Mouse (Mus musculus) ovary, postnatal 36 days (tissue): ENCODE measurements around the gene Adam11.
"Not testable (repeated sequence)": the region's sequence is repeated elsewhere in the genome, so short reads cannot be mapped to it uniquely, and the experiment has no call there.

ENCODE experiments used
- DNase-seq: peaks from one replicate; pipeline ENCODE4 v3.0.0; 2022; ENCODE audit warnings: low spot score, mixed read lengths

The Adam11 gene

DNA sequence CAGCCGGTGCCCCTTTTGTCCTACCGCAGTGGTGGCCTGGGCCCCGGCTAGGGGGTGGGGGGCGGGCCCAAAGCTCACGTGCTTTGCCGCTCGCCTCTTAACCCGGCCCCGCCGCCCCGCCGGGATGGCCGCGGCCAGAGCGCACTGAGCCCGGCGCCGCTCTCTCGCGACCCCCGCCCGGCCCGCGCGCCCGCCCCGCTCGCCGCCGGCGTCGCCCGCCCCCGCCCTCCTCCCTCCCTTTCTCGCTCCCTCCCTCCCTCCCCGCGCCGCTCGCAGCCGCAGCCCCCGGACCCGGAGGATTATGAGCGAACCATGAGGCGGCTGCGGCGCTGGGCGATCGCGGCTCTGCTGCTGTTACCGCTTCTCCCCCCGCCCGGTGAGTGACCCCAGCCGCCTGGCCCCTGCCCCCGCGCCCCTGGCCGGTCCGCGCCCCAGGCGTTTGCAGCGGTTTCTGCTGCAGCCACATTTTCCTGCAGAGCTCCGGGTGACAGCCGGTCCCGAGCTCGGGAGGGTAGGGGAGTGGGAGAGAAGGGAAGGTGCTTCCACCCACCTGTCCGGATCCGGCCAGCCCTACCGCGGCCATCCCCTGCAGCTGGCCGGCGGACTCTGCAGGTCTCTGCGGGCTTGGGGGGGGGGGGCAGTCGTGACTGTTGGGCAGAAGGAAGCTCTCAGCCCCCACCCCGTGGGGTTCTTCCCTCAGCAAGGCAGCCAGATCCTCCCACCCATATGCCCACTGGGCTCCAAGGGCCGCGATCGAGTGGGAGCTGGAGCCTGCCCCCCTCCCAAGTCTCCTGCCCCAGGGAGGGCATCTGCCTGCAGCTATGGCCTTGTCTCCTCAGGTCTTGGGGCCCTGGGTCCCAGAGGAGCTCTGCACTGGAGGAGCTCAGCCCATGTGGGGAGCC lies at the start of gene Adam11:
TSS of gene Adam11 (plus strand) at position 131 of the 902 bp plus-strand sequence.
- no peak for DNase-seq

DNA sequence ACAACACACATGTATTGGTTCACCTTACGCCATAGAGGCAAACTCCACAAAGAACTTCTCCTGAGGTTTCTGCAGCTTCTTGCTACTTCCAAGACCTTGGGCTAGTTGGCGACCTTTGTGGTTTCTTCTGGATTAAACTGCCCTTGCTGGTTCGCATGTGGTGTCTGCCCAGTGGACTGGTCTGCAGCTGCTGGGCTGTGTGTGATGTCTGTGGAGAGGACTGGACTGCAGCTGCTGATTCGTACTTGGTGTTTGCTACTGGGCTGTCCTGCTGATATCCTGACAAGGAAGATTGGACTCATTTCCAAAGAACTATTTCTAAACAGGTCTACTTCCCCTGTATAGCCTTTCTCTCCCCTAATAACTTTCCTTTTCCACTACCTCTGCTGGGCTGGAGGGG lies 48.8 kb upstream of the Adam11 start:
- DNase-seq, result no peak

- not testable (repeated sequence) for DNase-seq
Measured at GRCm38 (mm10) chr11:102714578-102714977, 46.7 kb upstream of the Adam11 start.

- no peak for DNase-seq
Measured at GRCm38 (mm10) chr11:102716135-102716534, 45.1 kb upstream of the Adam11 start.

DNA sequence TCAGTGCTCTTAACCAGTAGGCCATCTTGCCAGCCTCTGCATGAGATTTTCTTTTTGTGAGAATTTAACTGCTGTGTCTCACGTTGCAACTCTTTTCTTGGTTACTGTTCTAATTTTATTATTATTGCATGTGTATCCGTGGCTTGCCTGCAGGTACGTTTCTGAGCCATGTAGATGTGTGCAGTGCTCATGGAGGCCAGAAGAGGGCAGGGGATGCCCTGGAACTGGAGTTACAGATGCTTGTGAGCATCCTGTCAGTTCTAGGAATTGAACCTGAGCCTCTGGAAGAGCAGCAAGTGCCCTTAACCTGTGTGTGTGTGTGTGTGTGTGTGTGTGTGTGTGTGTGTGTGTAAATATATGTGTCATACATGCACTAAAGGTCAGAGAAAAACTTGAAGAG lies 35.7 kb upstream of the Adam11 start:
- DNase-seq, result no peak

DNA sequence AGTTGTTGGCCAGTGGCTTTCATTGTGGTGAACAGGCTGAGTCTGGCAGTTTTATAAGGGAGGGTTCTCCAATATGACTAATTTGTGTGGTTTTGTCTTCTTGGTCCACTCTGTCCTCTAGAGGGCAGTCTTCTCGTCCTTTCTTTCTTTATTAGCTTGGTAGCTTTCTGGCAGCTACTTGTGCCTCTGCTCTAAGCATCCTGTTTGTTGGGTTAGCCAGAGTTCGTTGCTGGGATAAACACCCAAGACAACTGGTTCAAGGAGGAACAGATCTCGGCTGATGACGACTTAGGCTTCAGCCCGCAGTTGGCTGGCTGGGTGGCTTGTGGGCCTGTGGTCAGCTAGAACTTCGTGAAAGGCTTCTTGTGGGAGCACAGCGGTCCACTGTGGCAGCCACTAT lies 32.6 kb upstream of the Adam11 start:
- DNase-seq, result no peak

DNA sequence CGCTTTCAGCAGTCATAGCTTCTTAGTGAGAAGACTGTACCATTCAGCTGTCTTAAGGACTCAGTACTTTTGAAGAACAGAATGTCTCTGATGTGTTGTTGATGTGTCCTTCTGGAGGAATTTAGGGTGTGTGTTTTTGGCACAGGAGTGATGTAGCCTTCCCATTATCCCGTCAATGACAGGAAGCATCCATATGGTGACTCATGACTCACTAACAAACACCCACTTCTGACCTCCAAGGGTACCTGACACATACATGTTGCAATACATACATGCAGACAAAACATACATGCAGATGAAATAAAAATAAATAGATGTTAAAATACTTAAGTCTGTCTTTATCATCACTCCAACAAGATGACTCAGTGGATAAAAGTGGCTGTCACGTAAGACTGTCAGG lies 31.4 kb upstream of the Adam11 start:
- DNase-seq, result no peak

DNA sequence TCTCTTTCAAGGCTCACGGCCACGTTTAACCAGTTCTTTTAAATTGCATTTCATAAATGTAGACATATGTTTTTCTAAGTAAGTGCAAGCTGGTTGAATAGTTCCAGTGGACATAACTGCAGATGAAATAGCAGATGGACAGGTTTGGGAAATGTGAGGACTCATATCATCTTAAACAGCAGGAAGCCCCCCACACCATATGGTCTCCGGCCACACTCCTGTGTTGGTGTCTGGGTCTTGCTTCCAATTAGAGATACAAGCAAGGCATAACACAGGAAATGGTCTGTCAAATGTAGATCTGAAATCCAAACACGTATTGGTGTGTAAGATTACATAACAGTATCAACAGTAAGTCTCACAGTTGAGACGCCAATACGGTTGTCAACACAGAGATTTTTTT lies 29.9 kb upstream of the Adam11 start:
- no peak for DNase-seq

DNA sequence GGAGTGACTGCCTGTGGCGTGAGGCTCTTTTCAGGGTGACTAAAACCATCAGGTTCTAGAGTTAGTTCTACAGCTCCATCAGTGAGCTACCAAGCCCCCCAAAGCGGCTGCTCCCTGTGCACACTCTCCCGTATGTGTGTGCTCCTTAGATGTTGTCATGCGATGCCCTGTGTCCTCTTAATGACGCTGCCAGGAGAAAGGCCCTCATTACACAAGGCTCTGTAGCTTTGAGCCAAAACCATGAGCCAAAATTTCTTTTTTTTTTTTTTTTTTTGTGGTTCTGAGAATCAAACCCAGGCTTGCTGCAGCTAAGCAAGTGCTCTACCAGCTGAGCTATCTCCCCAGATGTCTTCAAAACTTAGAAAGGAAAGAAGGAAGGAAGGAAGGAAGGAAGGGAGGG lies 28.1 kb upstream of the Adam11 start:
- DNase-seq, result no peak

DNA sequence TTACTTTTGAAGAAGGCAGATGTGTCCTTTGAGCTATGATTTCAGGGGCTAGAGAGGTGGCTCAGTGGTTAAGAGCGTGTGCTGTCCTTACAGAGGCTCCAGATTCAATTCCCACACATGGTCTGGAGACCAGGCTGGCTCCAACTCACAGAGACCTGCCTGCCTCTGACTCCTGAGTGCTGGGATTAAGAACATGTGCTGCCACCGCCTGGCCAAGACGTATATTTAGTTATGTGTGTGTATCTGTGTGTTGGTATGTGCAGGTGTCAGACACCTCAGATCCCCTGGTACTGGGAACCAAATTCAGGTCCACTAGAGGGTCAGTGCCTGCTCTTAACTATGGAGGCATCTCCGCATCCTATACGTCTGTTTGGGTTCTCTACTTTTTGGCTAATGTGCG lies 26.3 kb upstream of the Adam11 start:
- no peak for DNase-seq

DNA sequence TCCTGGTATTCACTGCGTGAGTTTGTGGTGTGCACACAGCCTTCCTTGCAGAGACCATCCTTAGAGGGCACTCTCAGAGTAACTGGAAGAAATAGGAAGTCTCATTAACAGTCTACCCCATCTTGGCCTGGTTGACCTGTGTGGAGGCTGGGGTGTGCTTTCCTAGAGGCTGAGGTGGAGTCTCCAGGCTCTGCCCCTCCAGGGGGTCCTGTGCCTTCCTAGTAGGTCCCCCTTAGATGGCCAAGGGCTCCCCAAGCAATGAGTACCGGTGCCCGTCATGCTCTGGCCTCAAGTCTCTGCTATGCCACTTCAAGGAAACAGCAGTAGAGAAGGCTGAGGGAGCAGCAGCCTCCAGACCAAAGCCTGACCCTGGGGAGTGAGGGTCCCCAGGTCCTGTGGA lies 23.2 kb upstream of the Adam11 start:
- DNase-seq, result no peak

- no peak for DNase-seq
Measured at GRCm38 (mm10) chr11:102739278-102739966, 21.8 kb upstream of the Adam11 start.

- no peak for DNase-seq
Measured at GRCm38 (mm10) chr11:102740634-102741033, 20.6 kb upstream of the Adam11 start.

DNA sequence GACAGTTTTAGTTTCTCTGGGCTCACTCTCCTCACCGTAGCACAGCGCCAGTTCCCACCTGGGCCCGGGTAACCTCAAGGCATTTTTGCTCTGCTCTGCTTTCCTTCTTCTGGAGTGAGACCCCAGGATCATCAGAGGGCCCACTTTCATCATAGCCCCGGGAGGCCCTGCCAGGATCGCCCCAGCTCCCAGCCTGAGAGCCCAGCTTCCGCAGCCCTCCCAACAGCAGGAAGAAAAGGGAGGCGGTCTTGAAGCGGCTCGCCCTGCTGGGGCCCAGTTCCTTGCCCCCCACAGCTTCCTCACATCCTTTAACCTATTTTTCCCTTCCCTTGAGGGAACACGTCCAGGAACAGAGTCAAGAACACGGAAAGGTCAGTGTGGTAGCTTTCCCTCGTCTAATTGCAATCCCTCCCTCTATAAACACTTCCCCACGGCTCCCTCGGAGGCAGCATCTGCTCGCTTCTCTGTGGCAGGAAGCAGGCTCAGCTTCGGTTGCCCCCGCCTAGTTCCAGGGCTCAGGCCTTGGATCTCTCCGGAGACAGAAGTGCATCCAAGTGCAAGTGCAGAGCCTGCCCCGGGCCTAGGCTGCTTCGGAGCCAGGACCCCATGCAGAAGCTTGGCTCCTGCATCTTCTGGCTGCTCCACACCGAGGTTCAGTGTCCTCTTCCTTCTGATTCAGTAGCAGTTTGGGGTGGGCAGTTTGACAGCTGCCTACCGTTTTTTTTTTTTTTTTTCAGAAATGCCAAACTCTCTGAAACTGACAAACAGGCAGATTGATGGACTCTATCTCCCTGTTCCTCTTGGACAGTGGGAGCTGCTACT lies 19.9 kb upstream of the Adam11 start:
- DNase-seq, result no peak

DNA sequence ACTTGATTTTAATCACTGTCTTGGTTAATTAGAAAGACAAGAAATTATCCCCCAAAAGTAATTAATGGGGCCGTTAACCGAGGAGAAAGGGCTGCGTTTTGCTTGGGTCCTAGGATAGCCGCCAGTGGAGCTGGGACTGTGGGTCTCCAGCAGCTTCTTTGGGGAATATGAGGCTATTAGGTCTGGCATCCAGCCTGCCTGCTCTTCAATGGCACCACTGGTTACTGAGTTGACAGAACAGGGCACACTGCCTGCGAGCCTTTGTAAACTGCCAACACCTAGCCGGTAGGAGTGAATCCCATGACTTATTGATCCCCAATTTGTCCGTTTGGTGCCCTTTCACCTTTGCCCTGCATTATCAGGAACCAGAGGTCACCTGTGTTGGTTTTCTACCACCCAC lies 19.2 kb upstream of the Adam11 start:
- DNase-seq, result no peak

GRCm38 (mm10) chr11:102742843-102743242 lies 18.4 kb upstream of the Adam11 start:
- DNase-seq, result no peak

GRCm38 (mm10) chr11:102744746-102745145 lies 16.5 kb upstream of the Adam11 start:
- DNase-seq, result no peak

DNA sequence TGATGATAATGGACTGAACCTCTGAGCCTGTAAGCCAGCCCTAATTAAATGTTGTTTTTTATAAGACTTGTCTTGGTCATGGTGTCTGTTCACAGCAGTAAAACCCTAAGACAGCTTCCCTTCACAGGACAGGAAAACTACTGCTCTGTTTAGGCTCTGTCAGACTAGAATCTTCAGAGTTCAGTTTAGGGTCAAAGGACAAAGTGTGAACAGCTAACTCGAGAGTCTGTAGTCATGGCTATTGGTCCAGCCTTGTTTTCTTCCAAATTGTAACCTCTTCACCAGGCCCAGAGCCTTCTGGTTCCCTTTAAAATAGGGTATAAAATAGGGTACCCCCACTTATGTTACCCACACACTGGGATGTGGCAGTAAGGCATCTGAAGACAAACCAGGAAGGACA lies 13.4 kb upstream of the Adam11 start:
- DNase-seq, result no peak

- DNase-seq, result no peak
Measured at GRCm38 (mm10) chr11:102748381-102748780, 12.9 kb upstream of the Adam11 start.

DNA sequence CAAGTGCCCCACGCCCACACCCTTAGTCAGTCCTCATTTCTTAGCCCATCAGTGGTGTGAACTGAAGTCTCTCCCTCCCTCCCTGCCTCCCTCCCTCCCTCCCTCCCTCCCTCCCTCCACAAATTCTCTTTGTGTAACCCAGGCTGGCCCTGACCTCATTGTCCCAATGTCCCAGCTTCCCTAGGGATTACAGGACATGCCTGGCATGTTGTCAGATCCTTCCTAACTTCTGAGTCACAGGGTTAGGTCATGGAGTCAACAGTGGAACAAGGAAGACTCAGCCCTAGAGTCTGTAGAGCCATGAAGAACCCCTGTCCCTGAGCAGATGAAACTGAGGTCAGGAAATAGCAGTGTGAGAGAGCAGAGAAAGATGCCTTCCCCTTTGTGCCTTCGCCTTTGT lies 11.5 kb upstream of the Adam11 start:
- DNase-seq, result no peak

DNA sequence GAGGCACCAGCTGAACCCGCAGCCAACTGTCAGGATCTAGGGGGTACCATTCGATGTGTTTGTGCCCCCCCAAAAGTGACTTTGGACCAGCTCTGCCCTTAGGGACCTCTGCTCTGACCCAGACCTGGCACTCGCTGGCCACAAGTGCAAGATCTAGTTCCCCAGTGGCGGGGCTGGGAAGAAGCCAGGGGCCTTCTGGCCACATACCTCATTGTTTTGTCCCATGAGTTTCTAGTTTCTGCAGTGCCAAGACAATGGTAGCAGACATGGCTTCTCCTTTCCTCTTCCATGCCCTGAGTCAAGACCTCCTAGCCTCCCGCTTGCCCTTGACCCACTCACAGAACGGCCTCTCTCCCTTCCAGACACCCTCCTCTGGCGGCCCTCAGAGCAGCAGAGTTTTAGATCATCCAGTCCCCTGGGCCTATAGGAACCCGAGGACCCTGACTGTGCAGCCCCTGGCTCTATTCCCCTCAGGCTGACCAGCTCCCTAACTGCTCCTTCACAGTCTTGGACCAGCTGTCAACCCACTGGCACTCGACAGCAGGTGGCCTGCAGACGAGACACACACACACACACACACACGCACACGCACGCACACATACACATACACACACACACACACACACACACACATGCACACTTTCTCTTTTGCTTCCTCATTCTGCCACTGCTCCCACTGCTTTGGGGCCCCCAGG lies 8.2 kb upstream of the Adam11 start:
- DNase-seq, result no peak
